Mouse (Mus musculus): Measurements from ENCODE around the gene C1qtnf3. TPM values are rescaled to one million over a fixed set of nuclear protein-coding genes. Genes with fewer than 3 reads are reported as not detected.

The C1qtnf3 gene
- polyA plus RNA-seq, 1 experiment, result not detected

DNA sequence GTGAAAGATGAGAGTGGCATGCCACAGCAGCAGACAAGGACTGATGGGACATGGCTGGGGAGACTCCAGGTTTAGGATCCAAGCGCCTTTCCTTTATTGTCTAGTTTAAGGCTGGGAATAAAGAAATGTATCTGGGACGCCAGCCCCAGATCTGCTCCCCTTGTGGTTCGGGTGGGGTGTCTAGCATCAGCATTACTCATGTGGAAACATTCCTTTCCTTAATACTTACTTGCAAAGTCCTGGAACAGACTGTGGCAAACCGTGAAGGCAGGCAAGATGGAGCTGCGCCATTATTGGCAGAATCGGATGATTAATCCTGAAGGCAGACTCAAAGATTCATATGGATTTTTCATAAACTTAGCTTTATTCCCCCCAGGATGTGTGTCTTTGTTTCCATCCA is 10.2 kb upstream of the C1qtnf3 start:
- Histone ChIP-seq H3K27ac (replicated peaks; ENCODE audit: low read depth, low read length) (no peak overlapping the region), H3K4me3 (ENCODE audit: insufficient read depth, low read depth, low read length) (no peak overlapping the region), H3K4me1 (ENCODE audit: control insufficient read depth, insufficient read depth, insufficient read length, low read length) (no peaks in the 10 kb centered on the region)

DNA sequence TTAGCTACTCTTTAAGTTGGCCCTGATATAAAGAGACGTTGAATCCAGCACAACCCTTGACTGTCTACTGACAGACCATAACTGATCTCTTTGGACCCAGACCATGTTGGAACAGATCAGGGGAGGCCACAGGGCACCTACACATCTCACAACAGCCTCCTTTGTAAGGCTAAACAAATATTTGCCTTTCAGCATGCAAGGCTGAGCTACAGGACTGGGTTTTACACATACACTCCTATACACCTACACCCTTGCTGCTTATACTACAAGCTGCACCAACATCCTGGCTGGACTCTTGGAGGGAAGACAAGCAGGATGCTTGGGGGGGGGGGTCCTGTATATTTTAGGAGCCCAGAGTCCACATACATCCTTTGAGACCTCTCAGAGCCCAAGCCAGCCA is 4.3 kb upstream of the C1qtnf3 start:
- Histone ChIP-seq H3K4me3 (ENCODE audit: insufficient read depth, low read depth, low read length) (no peak overlapping the region), H3K27ac (replicated peaks; ENCODE audit: low read depth, low read length) (no peak overlapping the region), H3K4me1 (ENCODE audit: control insufficient read depth, insufficient read depth, insufficient read length, low read length) (no peaks in the 10 kb centered on the region)

DNA sequence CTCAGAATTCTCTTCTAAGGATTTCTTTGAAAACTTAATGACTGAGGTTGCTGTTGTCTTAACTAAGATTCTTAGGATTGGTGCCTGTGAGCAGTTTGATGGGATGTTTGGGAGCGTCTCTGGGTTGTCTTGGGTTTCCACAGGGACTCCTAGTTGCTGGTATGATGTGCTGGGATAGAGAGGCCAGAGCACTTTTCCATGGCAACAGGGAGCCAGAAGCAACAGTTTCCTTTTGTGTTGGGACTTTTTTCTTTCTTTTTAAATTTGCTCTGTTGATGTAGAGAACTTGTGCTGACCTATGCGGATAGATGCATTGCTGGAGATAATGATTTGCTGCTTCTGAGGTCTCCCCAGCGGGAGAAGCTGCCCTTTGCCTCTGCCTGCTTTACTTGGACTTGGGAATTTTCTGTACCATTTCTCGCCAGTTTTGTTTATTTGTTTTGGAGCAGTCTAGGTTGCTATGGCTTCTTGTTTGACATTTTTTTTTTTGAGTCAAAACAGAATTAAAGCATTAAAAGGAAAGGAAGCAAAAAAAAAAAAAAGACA is 701 bp downstream of the C1qtnf3 start:
- Histone ChIP-seq H3K4me1 (ENCODE audit: control insufficient read depth, insufficient read depth, insufficient read length, low read length) (no peaks in the 10 kb centered on the region), H3K4me3 (ENCODE audit: insufficient read depth, low read depth, low read length) (no peak overlapping the region), H3K27ac (replicated peaks; ENCODE audit: low read depth, low read length) (no peak overlapping the region)

DNA sequence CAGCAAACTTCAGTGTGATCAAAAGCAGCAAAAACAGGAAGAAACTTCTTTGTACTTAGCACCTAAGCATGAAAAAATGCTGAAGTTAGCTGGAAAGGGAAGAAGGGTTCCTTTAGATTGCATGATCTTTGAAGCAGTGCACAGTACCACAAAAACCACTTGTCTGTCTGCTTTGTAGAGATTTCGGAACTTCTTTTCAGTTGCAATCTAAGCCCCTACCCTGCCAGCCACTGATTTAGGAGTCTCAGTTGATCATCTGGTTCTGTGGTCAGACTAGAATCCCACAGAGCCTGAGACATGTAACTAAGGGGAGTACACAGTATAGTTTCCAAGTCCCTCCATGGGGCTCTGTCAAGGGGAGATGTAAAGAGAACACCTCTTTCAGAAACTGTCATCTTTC is 1.3 kb downstream of the C1qtnf3 start:
- H3K27ac ChIP-seq (replicated peaks; ENCODE audit: low read depth, low read length), result no peak overlapping the region
- H3K4me1 ChIP-seq (ENCODE audit: control insufficient read depth, insufficient read depth, insufficient read length, low read length), result no peaks in the 10 kb centered on the region
- no peak overlapping the region for H3K4me3 ChIP-seq (ENCODE audit: insufficient read depth, low read depth, low read length)

DNA sequence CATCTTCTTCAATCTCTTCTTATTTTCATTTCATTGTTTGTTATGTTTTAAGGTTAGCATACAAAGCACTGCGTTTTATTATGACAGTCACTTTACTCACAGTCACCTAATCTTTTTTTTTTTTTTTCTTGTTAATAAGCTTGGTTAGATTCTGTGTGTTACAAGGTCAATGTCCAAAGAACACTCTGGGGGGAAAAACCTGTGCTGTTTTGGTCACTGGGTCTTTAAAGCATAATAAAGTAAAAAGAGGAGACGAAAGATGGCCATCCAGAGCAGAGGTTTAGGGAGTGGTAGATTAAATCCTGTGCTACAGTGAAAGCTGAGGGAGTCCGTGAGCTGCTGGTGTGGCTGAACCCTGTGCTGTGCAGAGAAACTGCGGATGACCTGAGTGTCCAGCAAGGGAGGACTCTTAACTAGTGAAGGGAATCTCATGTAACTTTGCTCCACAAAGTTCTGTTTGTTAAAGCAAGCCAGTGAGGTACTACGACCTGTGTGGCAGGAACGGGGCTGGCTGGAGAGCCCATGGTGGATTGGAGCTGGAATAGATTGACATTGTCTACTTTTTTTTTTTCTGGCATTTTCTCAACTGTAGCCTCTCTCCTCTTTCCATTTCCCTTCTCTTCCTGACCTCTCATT is 2.4 kb downstream of the C1qtnf3 start:
- H3K27ac ChIP-seq (replicated peaks; ENCODE audit: low read depth, low read length), result no peak overlapping the region
- H3K4me3 ChIP-seq (ENCODE audit: insufficient read depth, low read depth, low read length), result no peak overlapping the region
- H3K4me1 ChIP-seq (ENCODE audit: control insufficient read depth, insufficient read depth, insufficient read length, low read length), result peaks cover 2% of the 10 kb centered on the region; the same call in 1 of the 2 replicates

DNA sequence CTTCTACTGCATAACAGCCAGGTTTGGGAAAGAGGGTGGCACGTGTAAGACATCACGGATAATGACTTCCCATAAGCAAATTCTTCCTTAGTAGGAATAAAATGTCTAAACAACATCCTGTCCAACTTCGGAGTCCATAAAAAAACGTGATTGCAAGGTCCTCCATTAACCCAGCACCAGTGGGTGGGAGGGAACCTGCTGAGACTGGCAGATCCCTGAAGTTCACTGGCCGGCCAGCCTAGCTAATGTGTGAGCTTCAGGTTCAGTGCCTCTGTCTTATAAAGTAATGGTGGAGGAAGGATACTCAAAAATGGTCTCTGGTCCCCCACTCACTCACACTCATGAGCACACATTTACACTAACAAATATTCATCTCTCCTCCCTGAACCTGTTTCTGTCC is 3.0 kb downstream of the C1qtnf3 start:
- Histone ChIP-seq H3K4me1 (ENCODE audit: control insufficient read depth, insufficient read depth, insufficient read length, low read length) (peaks cover 2% of the 10 kb centered on the region; the same call in 1 of the 2 replicates), H3K4me3 (ENCODE audit: insufficient read depth, low read depth, low read length) (no peak overlapping the region), H3K27ac (replicated peaks; ENCODE audit: low read depth, low read length) (no peak overlapping the region)

DNA sequence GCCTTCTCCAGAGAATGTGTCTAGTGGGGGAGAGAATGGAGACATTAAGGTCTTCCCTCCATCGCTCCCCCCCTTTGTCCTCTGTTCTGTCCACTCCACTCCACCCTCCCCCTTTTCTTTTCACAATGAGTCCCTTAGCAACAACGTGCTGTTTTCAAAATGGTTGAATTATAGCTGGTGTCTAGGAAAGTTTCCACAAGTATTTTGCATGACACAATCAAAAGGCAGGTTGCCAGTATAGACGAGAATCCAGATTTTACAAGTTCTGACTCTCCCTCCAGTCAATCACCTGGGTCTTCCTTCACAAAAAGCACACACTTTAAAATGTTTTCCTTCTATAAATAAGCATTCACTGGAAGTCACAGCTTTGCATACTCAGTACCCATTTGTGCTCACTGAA is 4.6 kb downstream of the C1qtnf3 start:
- Histone ChIP-seq H3K4me1 (ENCODE audit: control insufficient read depth, insufficient read depth, insufficient read length, low read length) (peaks cover 2% of the 10 kb centered on the region; the same call in 1 of the 2 replicates), H3K4me3 (ENCODE audit: insufficient read depth, low read depth, low read length) (no peak overlapping the region), H3K27ac (replicated peaks; ENCODE audit: low read depth, low read length) (no peak overlapping the region)

DNA sequence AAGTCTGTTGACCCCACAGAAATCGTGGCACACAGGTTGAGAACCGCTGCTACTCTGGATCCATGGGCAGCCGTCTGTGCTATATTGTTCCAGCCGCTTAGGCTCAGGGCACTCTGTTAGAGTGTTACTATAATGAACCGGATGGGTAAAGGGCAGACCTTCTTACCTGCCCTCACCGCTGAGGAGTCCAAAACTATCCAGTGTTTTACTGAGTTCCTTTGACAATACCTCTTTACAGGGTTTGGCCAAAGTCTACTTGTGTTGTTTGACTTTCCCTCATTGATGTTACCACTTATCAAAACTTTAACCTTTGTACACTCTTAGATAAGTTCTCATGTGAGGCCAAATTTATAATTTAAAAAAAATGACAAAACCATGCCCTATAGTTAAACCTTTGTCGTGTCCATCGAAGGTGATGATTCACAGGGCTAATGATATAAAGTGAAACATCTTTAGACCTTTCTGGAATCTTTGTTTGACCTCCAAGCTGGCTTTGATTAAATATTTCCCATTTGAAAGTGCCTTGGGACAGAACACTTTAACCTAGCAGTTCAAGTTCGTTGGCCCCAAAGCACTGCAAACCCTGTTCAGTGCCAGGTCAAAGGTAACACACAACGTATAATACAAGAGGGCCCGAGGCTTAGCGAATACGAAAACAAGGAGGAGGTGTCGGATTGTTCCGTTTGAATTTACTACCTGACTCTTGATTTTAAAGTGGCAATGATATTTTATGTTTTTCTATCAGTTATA is 7.3 kb downstream of the C1qtnf3 start:
- Histone ChIP-seq H3K4me3 (ENCODE audit: insufficient read depth, low read depth, low read length) (no peak overlapping the region), H3K27ac (replicated peaks; ENCODE audit: low read depth, low read length) (no peak overlapping the region), H3K4me1 (ENCODE audit: control insufficient read depth, insufficient read depth, insufficient read length, low read length) (peaks cover 2% of the 10 kb centered on the region; the same call in 1 of the 2 replicates)

DNA sequence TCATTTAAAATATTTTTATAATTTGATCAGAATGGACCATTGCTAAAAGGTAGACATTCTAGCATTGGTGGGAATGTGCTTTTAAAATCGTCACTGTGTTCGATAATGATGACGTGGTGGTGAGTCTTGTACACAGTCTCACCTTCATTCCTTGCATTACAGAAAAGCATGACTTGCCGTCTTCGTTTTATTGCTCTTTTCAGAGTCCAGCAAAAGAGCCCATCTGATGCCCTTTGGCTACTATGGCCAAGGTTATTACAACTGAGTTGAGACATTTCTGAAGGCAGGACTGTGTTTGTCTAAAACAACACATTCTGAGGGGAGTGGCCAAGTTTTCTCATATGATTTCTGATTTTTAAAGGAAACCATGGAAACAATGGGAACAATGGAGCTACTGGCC is 8.1 kb downstream of the C1qtnf3 start:
- Histone ChIP-seq H3K4me1 (ENCODE audit: control insufficient read depth, insufficient read depth, insufficient read length, low read length) (peaks cover 2% of the 10 kb centered on the region; the same call in 1 of the 2 replicates), H3K4me3 (ENCODE audit: insufficient read depth, low read depth, low read length) (no peak overlapping the region), H3K27ac (replicated peaks; ENCODE audit: low read depth, low read length) (no peak overlapping the region)

DNA sequence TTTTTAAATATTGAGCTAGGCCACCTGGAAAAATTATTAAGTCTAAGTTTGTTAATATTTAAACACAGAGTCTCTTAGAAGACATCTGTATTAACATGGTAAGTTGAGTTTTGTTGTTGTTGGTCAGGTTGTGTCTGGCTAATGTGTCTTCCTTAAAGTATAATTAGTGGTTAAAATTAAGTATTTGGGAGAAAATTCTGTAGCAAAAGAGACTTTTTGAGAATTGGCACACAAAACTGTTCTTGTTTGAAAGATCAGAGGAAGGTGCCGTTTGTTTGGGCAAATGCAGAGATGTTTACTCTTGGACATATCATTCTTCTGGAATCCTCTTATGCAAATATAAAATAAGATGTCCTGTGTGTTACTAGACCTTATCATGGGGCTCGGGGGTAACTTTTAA is 10.5 kb downstream of the C1qtnf3 start:
- peaks cover 2% of the 10 kb centered on the region; the same call in 1 of the 2 replicates for H3K4me1 ChIP-seq (ENCODE audit: control insufficient read depth, insufficient read depth, insufficient read length, low read length)
- no peak overlapping the region for H3K4me3 ChIP-seq (ENCODE audit: insufficient read depth, low read depth, low read length)
- H3K27ac ChIP-seq (replicated peaks; ENCODE audit: low read depth, low read length), result no peak overlapping the region

DNA sequence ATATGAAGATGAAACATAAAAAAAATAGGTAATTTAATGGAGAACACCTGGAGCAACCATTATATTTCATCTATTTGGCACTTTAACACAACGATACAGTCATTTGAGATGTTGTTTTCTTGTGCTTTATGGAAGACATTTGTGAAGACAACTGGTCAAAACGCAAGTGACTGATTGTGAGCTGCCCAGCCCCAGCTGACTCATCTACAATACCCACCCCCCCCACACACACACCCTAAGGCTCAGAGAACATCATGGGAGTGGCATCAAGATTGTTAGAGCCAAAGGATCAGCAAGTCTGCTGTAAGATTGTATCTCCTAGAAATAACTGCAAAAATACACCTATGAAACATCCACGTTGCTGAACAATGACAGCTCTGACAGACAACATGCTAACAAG is 17.3 kb downstream of the C1qtnf3 start:
- no peak overlapping the region for H3K4me3 ChIP-seq (ENCODE audit: insufficient read depth, low read depth, low read length)
- no peak overlapping the region for H3K27ac ChIP-seq (replicated peaks; ENCODE audit: low read depth, low read length)

DNA sequence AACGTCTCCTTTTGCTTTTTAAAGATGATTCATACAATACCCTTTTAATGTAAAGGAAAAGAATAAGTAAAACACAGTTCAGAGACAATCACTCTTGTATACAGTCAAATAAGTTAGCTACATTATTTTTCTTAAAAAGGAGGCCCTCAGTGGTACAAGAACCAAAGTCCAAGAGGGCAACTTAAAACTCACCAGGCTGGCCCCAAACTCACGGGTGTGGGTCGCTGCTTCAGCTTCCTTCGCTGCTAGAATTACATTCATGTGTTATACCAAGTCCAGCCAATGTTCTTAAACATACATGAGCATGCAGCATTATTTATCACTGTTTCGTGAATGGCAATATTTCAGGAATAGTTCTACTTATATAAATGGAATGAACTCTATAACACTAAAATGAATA is 18.6 kb downstream of the C1qtnf3 start:
- H3K4me1 ChIP-seq (ENCODE audit: control insufficient read depth, insufficient read depth, insufficient read length, low read length), result no peaks in the 10 kb centered on the region
- H3K27ac ChIP-seq (replicated peaks; ENCODE audit: low read depth, low read length), result no peak overlapping the region
- no peak overlapping the region for H3K4me3 ChIP-seq (ENCODE audit: insufficient read depth, low read depth, low read length)

More for the DNA sequence above, 17.3 kb downstream of the C1qtnf3 start:
- no peaks in the 10 kb centered on the region for H3K4me1 ChIP-seq (ENCODE audit: control insufficient read depth, insufficient read depth, insufficient read length, low read length)

DNA sequence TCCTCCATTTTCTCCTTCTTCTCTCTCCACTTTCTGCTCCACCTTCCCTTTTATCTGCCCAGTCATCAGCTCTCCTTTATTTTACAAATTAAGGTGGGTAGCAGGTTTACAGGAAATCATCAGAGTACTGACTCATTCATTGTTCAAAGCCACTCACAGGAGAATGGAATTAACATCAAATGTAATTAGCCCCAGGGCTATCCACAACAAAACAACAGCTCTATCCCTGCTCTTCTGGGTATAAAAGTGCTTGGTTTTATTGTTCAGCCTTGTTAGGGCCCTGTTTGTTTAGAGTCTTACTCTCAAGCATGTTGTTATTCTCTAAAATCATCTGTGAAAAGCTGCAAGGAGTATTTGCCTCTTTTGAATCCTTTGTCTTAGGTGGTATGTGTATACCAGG is 25.0 kb downstream of the C1qtnf3 start:
- Histone ChIP-seq H3K4me1 (ENCODE audit: control insufficient read depth, insufficient read depth, insufficient read length, low read length) (no peaks in the 10 kb centered on the region), H3K4me3 (ENCODE audit: insufficient read depth, low read depth, low read length) (no peak overlapping the region), H3K27ac (replicated peaks; ENCODE audit: low read depth, low read length) (no peak overlapping the region)

DNA sequence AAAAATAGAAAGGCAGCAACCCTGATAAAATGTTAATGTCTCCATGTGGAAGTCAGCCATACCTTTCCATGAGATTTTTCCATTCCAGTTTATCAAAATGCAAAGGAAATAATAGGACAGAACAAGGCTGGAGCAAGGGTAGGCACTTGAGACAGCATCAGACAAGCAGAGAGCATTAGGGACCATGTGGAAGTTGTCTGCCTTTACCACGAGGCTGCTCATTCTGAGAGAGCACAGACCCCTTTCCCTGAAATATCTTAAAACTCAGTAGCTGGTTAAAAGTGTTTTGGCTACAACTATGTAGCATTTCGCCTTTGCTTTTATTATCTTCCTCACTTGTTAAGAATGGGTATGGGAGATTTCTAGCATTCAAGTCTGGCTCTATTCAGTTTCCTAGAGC is 28.6 kb downstream of the C1qtnf3 start:
- Histone ChIP-seq H3K4me3 (ENCODE audit: insufficient read depth, low read depth, low read length) (no peak overlapping the region; the same call in 1 of the 2 replicates), H3K4me1 (ENCODE audit: control insufficient read depth, insufficient read depth, insufficient read length, low read length) (no peaks in the 10 kb centered on the region), H3K27ac (replicated peaks; ENCODE audit: low read depth, low read length) (peak overlapping the region; percentile 96; the same call in 1 of the 2 replicates)

DNA sequence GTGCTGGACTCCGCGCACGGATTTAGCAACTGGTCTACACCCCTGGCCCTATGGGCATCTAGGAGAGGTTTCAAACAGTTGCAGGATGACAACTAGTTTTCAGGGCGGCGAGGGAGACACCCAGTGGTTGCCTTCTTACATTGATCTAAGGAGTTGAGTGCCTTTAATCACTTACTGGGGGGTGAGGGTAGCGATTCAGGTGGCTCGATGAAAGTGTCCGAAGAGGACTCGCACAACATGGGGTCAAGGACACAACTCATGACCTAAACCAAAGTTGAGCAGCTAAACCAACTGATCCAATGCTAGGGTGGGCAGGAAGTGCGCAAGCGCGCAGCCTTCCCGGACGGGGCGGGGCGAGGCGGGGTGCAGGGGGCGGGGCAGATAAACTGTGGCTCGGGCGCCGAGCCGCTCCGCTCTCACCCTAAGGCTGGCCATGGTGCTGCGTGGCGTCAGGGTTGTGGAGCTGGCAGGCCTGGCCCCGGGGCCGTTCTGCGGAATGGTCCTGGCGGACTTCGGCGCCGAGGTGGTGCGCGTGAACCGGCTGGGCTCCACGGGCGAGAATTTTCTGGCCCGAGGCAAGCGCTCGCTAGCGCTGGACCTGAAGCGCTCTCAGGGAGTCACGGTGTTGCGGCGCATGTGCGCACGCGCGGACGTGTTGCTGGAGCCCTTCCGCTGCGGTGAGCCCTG is 29.4 kb downstream of the C1qtnf3 start, which contains the start of gene Amacr:
Amacr (plus strand) TSS at position 380 of the 687 bp plus-strand sequence.
- H3K4me1 ChIP-seq (ENCODE audit: control insufficient read depth, insufficient read depth, insufficient read length, low read length), result no peaks in the 10 kb centered on the region
- H3K4me3 ChIP-seq (ENCODE audit: insufficient read depth, low read depth, low read length), result peak within 1 kb of the TSS; percentile 74
- peak within 1 kb of the TSS; percentile 96 for H3K27ac ChIP-seq (replicated peaks; ENCODE audit: low read depth, low read length)

All from brown adipose tissue, adult 24 weeks (tissue).